Mouse (Mus musculus) C2C12 (cell line): ENCODE results near the gene Pclaf.

Experiments
- CEBPB ChIP-seq: IDR thresholded peaks from one replicate; pipeline ENCODE4 v1.6.1; 2011; ENCODE audit warnings: low read depth, mild to moderate bottlenecking, control low read depth, moderate library complexity
- CTCF ChIP-seq: IDR thresholded peaks from one replicate; pipeline ENCODE4 v1.5.1; 2011; ENCODE audit not compliant: control insufficient read depth, insufficient read depth, insufficient read length
- USF1 ChIP-seq: IDR thresholded peaks from one replicate; pipeline ENCODE4 v1.6.1; 2011; ENCODE audit warnings: low read depth, mild to moderate bottlenecking, control low read depth, moderate library complexity

GRCm38 (mm10) chr9:65928456-65928855, 38.4 kb downstream of the Pclaf start:
- TF ChIP-seq CTCF = no peak
- no peak for TF ChIP-seq CEBPB
- no peak for TF ChIP-seq USF1
